Comparison of ENCODE assay signal across 8 mouse cellular contexts in the genomic region with DNA sequence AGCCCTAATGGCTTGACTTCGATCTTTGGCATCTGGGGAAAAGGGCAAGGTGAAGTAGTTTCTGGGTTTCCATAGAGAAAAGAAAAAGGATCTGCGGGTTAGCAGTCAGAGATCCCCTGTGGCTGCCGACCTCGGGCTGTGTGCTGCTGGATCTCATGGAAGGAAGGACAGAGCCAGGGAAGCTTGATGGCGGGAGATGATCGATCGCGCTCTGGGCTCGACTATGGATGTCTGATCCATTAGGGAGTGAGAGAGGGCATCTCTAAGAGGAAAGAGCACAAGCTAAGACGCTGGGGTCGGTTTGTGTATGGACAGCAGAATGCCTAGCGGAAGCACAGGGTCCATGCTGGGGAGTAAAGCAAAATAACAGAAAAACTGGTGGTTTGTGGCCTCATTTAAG. TPM values are rescaled to one million over a fixed set of nuclear protein-coding genes. Genes with fewer than 3 reads are reported as not detected.
DNase-seq lines count a peak whose midpoint lies in the region; ATAC-seq and TF ChIP-seq lines count a peak whose summit lies in the region.

No protein-coding gene starts in this region.

- DNase-seq in cerebellum, adult 2 months, result peak in 1 of 2 experiments; percentile 36
- no peak for DNase-seq in cerebellum, adult 9-10 months
- no peak for DNase-seq in forebrain, embryonic 11.5 days (ENCODE audit: low spot score)
- DNase-seq in limb, embryonic 14.5 days (ENCODE audit: low spot score), result no peak
- peak; percentile 78 for DNase-seq in retina, postnatal 1 day
- DNase-seq in adipocyte (ENCODE audit: low spot score), result no peak
- DNase-seq in frontal cortex, postnatal 10 days (ENCODE audit: low spot score in 2 of 2), result no peak

- no peaks in the 10 kb centered on the region for H3K9me3 ChIP-seq in E14TG2a.4 (ENCODE audit: low read length)
- no peaks in the 10 kb centered on the region for H3K9me3 ChIP-seq in forebrain, embryonic 11.5 days (ENCODE audit: control insufficient read depth, low read length)
- no peaks in the 10 kb centered on the region for H3K9me3 ChIP-seq in limb, embryonic 14.5 days (ENCODE audit: control insufficient read depth, low read length)

- H3K4me2 ChIP-seq in forebrain, embryonic 11.5 days (ENCODE audit: low read depth, low read length, severe bottlenecking), result peak overlapping the region; percentile 13; the same call in 1 of the 2 replicates
- H3K4me2 ChIP-seq in limb, embryonic 14.5 days (replicated peaks; ENCODE audit: low read depth, low read length, severe bottlenecking), result 0 out of 2 replicates have a peak overlapping the region, but pooled peaks have one; percentile 18

- H3K4me1 ChIP-seq in cerebellum, adult 2 months (ENCODE audit: control insufficient read depth, insufficient read depth, low read length), result no peaks in the 10 kb centered on the region; the same call in 1 of the 2 replicates
- peaks cover 70% of the 10 kb centered on the region for H3K4me1 ChIP-seq in E14TG2a.4 (replicated peaks; ENCODE audit: low read depth, low read length)
- H3K4me1 ChIP-seq in forebrain, embryonic 11.5 days (replicated peaks; ENCODE audit: control insufficient read depth, insufficient read depth, low read length), result no peaks in the 10 kb centered on the region
- no peaks in the 10 kb centered on the region for H3K4me1 ChIP-seq in limb, embryonic 14.5 days (ENCODE audit: control insufficient read depth, insufficient read depth, low read length)

- no peak for TF ChIP-seq POLR2A in cerebellum, adult 2 months (IDR thresholded peaks at IDR 0.05; ENCODE audit: borderline replicate concordance, insufficient read depth, low read length)
- no peak for TF ChIP-seq POLR2A in limb, embryonic 14.5 days (IDR thresholded peaks at IDR 0.05; ENCODE audit: borderline replicate concordance, extremely low read depth, insufficient read depth, insufficient read length)

- H3K27ac ChIP-seq in cerebellum, adult 2 months (ENCODE audit: insufficient read depth, low read length), result no peak overlapping the region
- no peak overlapping the region for H3K27ac ChIP-seq in forebrain, embryonic 11.5 days (ENCODE audit: low read depth, low read length)
- H3K27ac ChIP-seq in limb, embryonic 14.5 days (replicated peaks; ENCODE audit: low read depth, low read length), result no peak overlapping the region

- 0 out of 2 replicates have a peak, but pooled peaks have one; percentile 28 for ATAC-seq in forebrain, embryonic 11.5 days (replicated peaks; ENCODE audit: low FRiP score)
- no peak for ATAC-seq in limb, embryonic 14.5 days (ENCODE audit: low FRiP score, low read depth)

- no peak for TF ChIP-seq CTCF in cerebellum, adult 2 months (IDR thresholded peaks at IDR 0.05; ENCODE audit: borderline replicate concordance, insufficient read depth, low read depth, low read length)
- TF ChIP-seq CTCF in E14TG2a.4 (conservative IDR thresholded peaks at IDR 0.05; ENCODE audit: low read length), result no peak

- H3K36me3 ChIP-seq in E14TG2a.4 (ENCODE audit: insufficient read depth, low read length), result peaks cover 25% of the 10 kb centered on the region
- H3K36me3 ChIP-seq in forebrain, embryonic 11.5 days (ENCODE audit: control insufficient read depth, insufficient read depth, low read length), result no peaks in the 10 kb centered on the region
- H3K36me3 ChIP-seq in limb, embryonic 14.5 days (ENCODE audit: control insufficient read depth, insufficient read depth, low read length), result no peaks in the 10 kb centered on the region

- H3K27me3 ChIP-seq in cerebellum, adult 2 months (ENCODE audit: control insufficient read depth, insufficient read depth, low read length), result no peaks in the 10 kb centered on the region
- no peaks in the 10 kb centered on the region for H3K27me3 ChIP-seq in E14TG2a.4 (ENCODE audit: insufficient read depth, low read length)
- H3K27me3 ChIP-seq in forebrain, embryonic 11.5 days (ENCODE audit: control insufficient read depth, insufficient read depth, low read length), result no peaks in the 10 kb centered on the region
- no peaks in the 10 kb centered on the region for H3K27me3 ChIP-seq in limb, embryonic 14.5 days (ENCODE audit: control insufficient read depth, insufficient read depth, low read length)

- H3K9ac ChIP-seq in forebrain, embryonic 11.5 days (ENCODE audit: low read length), result no peak overlapping the region
- H3K9ac ChIP-seq in limb, embryonic 14.5 days (ENCODE audit: low read depth, low read length, severe bottlenecking), result no peak overlapping the region

- 46% methylated on average over 12 of the region's 12 CpGs for WGBS in cerebellum, adult 2 months
- WGBS in forebrain, embryonic 11.5 days, result 44% methylated on average over 12 of the region's 12 CpGs
- WGBS in limb, embryonic 14.5 days, result 52% methylated on average over 12 of the region's 12 CpGs

- peak overlapping the region; percentile 19 for H3K4me3 ChIP-seq in cerebellum, adult 2 months (replicated peaks; ENCODE audit: insufficient read depth, low read depth, low read length)
- H3K4me3 ChIP-seq in E14TG2a.4 (replicated peaks; ENCODE audit: low read length), result peak overlapping the region; percentile 65
- H3K4me3 ChIP-seq in forebrain, embryonic 11.5 days (ENCODE audit: low read depth, low read length), result no peak overlapping the region
- no peak overlapping the region for H3K4me3 ChIP-seq in limb, embryonic 14.5 days (replicated peaks; ENCODE audit: low read length)

RNA-seq across cellular contexts. Expression of a gene that starts 11.4 kb away (rescaled TPM):
- 0.79 and 1.1 TPM in 2 replicates for polyA plus RNA-seq in cerebellum, adult 2 months (2012; rRNA removed)
- polyA plus RNA-seq in forebrain, embryonic 11.5 days (2014; fragmentation: Nextera tagmentation; extraction: Ambion mirVana), result 4.8 and 6.9 TPM in 2 replicates
- 4.5 and 5.4 TPM in 2 replicates for polyA plus RNA-seq in limb, embryonic 14.5 days (2012; rRNA removed)
- 6.0 and 6.7 TPM in 2 replicates for polyA plus RNA-seq in limb, embryonic 14.5 days (2014; fragmentation: Nextera tagmentation; extraction: Ambion mirVana)

RNA-seq across cellular contexts. Expression of a gene that starts 51.6 kb away (rescaled TPM):
- polyA plus RNA-seq in cerebellum, adult 2 months (2012; rRNA removed), result 92.8 and 95.0 TPM in 2 replicates
- polyA plus RNA-seq in forebrain, embryonic 11.5 days (2014; fragmentation: Nextera tagmentation; extraction: Ambion mirVana), result 102 and 107 TPM in 2 replicates
- polyA plus RNA-seq in limb, embryonic 14.5 days (2012; rRNA removed), result 75.5 and 77.4 TPM in 2 replicates
- polyA plus RNA-seq in limb, embryonic 14.5 days (2014; fragmentation: Nextera tagmentation; extraction: Ambion mirVana), result 109 and 112 TPM in 2 replicates

Comparison
In these comparisons a context has a peak if more than half of its experiments do, and no peak if none do; other contexts are left out.
1. H3K4me3 ChIP-seq: peak in cerebellum, adult 2 months (single experiment) and E14TG2a.4 (single experiment); none in forebrain, embryonic 11.5 days (single experiment) and limb, embryonic 14.5 days (single experiment).